In the genomic region with DNA sequence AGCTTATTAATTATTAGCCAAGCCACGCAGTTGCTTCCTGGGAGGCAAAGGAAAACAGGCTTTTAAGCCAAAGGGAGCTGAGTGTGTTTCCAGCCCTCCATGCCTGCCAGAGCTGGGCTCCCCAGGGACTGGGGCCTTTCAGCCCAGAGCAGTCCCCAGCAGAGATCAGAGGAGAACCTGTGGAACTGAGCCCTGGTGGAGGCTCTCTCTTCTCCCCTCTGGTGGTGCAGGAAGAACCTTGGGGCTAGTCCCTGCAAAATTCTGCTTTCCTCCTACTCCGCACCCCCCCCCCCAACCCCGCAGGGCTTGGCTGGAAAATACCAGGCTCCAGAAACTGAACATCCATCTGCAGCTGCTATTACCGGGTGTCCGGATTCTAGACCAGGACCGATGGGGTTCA, we compare ENCODE assay signal across 8 mouse cellular contexts. TPM values are rescaled to one million over a fixed set of nuclear protein-coding genes. Genes with fewer than 3 reads are reported as not detected.
A peak's percentile ranks its signal among the peaks of the same experiment; 100 is the strongest.
DNase-seq lines count a peak whose midpoint lies in the region; ATAC-seq and TF ChIP-seq lines count a peak whose summit lies in the region.

No protein-coding gene starts in this region.

- H3K4me2 ChIP-seq in forebrain, embryonic 11.5 days (ENCODE audit: low read depth, low read length, severe bottlenecking), result peak overlapping the region; percentile 98
- H3K4me2 ChIP-seq in intestine, embryonic 16.5 days (ENCODE audit: low read depth, low read length), result peak overlapping the region; percentile 72; the same call in 1 of the 2 replicates
- peak overlapping the region; percentile 94 for H3K4me2 ChIP-seq in midbrain, embryonic 13.5 days (replicated peaks)

- peak in 1 of 2 experiments; percentile 30 for DNase-seq in left cerebral cortex, adult 2 months (ENCODE audit: extremely low spot score in 1 of 2, low spot score in 2 of 2)
- no peak for DNase-seq in left cerebral cortex, adult 8-10 months (ENCODE audit: low spot score in 2 of 2)
- DNase-seq in forebrain, embryonic 11.5 days (ENCODE audit: low spot score), result no peak
- DNase-seq in urinary bladder, postnatal 10 days (ENCODE audit: low spot score), result no peak
- DNase-seq in thymus, postnatal 14 days, result no peak
- no peak for DNase-seq in cerebellum, postnatal 36 days

- H3K36me3 ChIP-seq in forebrain, embryonic 11.5 days (ENCODE audit: control insufficient read depth, insufficient read depth, low read length), result no peaks in the 10 kb centered on the region
- H3K36me3 ChIP-seq in intestine, embryonic 16.5 days (ENCODE audit: control insufficient read depth, insufficient read depth, low read length), result no peaks in the 10 kb centered on the region
- H3K36me3 ChIP-seq in midbrain, embryonic 13.5 days, result no peaks in the 10 kb centered on the region

- peak; percentile 36 for TF ChIP-seq CTCF in left cerebral cortex, adult 2 months (IDR thresholded peaks at IDR 0.05)

- no peaks in the 10 kb centered on the region for H3K9me3 ChIP-seq in forebrain, embryonic 11.5 days (ENCODE audit: control insufficient read depth, low read length)
- no peaks in the 10 kb centered on the region for H3K9me3 ChIP-seq in intestine, embryonic 16.5 days (ENCODE audit: control insufficient read depth, low read length)
- H3K9me3 ChIP-seq in midbrain, embryonic 13.5 days, result no peaks in the 10 kb centered on the region

- H3K27ac ChIP-seq in left cerebral cortex, adult 2 months, result peak overlapping the region; percentile 84
- no peak overlapping the region for H3K27ac ChIP-seq in forebrain, embryonic 11.5 days (ENCODE audit: low read depth, low read length)
- no peak overlapping the region for H3K27ac ChIP-seq in intestine, embryonic 16.5 days (ENCODE audit: low read length)
- peak overlapping the region; percentile 70 for H3K27ac ChIP-seq in midbrain, embryonic 13.5 days

- peaks cover 10% of the 10 kb centered on the region; the same call in 1 of the 2 replicates for H3K27me3 ChIP-seq in forebrain, embryonic 11.5 days (ENCODE audit: control insufficient read depth, insufficient read depth, low read length)
- peaks cover 25% of the 10 kb centered on the region for H3K27me3 ChIP-seq in intestine, embryonic 16.5 days (replicated peaks; ENCODE audit: control insufficient read depth, insufficient read depth, low read length)
- H3K27me3 ChIP-seq in midbrain, embryonic 13.5 days, result peaks cover 9% of the 10 kb centered on the region

- no peak for ATAC-seq in forebrain, embryonic 11.5 days (replicated peaks; ENCODE audit: low FRiP score)
- ATAC-seq in intestine, embryonic 16.5 days, result no peak
- ATAC-seq in midbrain, embryonic 13.5 days, result no peak

- H3K4me1 ChIP-seq in forebrain, embryonic 11.5 days (replicated peaks; ENCODE audit: control insufficient read depth, insufficient read depth, low read length), result peaks cover 9% of the 10 kb centered on the region
- peaks cover 8% of the 10 kb centered on the region; the same call in 1 of the 2 replicates for H3K4me1 ChIP-seq in intestine, embryonic 16.5 days (ENCODE audit: control insufficient read depth, insufficient read depth, low read length)
- H3K4me1 ChIP-seq in midbrain, embryonic 13.5 days (replicated peaks), result peaks cover 33% of the 10 kb centered on the region

- intact Hi-C loops in left cerebral cortex, adult 2 months (cut with DNase I), result loop anchor here (5.0 kb wide), 5 partner anchors 143 to 677 kb away; no protein-coding TSS in a partner anchor

- 10% methylated on average over 6 of the region's 6 CpGs for WGBS in forebrain, embryonic 11.5 days
- WGBS in intestine, embryonic 16.5 days, result 11% methylated on average over 6 of the region's 6 CpGs
- WGBS in midbrain, embryonic 13.5 days, result 4% methylated on average over 6 of the region's 6 CpGs

- peak overlapping the region; percentile 67 for H3K4me3 ChIP-seq in left cerebral cortex, adult 2 months
- peak overlapping the region; percentile 49 for H3K4me3 ChIP-seq in forebrain, embryonic 11.5 days (ENCODE audit: low read depth, low read length)
- H3K4me3 ChIP-seq in intestine, embryonic 16.5 days (ENCODE audit: low read length), result peak overlapping the region; percentile 45; the same call in 1 of the 2 replicates
- peak overlapping the region; percentile 52 for H3K4me3 ChIP-seq in midbrain, embryonic 13.5 days (replicated peaks)

- H3K9ac ChIP-seq in forebrain, embryonic 11.5 days (ENCODE audit: low read length), result no peak overlapping the region
- no peak overlapping the region for H3K9ac ChIP-seq in intestine, embryonic 16.5 days (ENCODE audit: low read depth, low read length)
- H3K9ac ChIP-seq in midbrain, embryonic 13.5 days (replicated peaks), result peak overlapping the region; percentile 72

RNA-seq across cellular contexts. Expression of a gene that starts 1.6 kb away (rescaled TPM):
- 10 to 100 TPM; 36.8 to 38.0 TPM for total RNA-seq in left cerebral cortex, adult 2 months (2021)
- total RNA-seq in left cerebral cortex, adult 8-10 months (2022), result 10 to 100 TPM; 31.1 to 39.6 (median 33.4) TPM
- polyA plus RNA-seq in forebrain, embryonic 11.5 days (2014; fragmentation: Nextera tagmentation; extraction: Ambion mirVana), result 0.69 and 1.3 TPM in 2 replicates
- 0.28 and 0.58 TPM in 2 replicates for polyA plus RNA-seq in intestine, embryonic 16.5 days (2015; fragmentation: Nextera tagmentation; extraction: Ambion mirVana)
- 15.3 and 17.8 TPM in 2 replicates for polyA plus RNA-seq in midbrain, embryonic 13.5 days (2015; fragmentation: Nextera tagmentation; extraction: Ambion mirVana)

Comparison
In these comparisons a context has a peak if more than half of its experiments do, and no peak if none do; other contexts are left out.
1. H3K27ac ChIP-seq: peak in left cerebral cortex, adult 2 months (single experiment) and midbrain, embryonic 13.5 days (single experiment); none in forebrain, embryonic 11.5 days (single experiment) and intestine, embryonic 16.5 days (single experiment).
2. Peak in every context shown above with its lines, with median percentiles within 50 percentile points of each other: H3K4me3 ChIP-seq and H3K4me2 ChIP-seq.